Mouse (Mus musculus): ENCODE results near the gene Gm28035. TPM values are rescaled to one million over a fixed set of nuclear protein-coding genes. Genes with fewer than 3 reads are reported as not detected.

Gene Gm28035
- total RNA-seq, 2 experiments from 2014 or later = 7.2 to 9.7 TPM

DNA sequence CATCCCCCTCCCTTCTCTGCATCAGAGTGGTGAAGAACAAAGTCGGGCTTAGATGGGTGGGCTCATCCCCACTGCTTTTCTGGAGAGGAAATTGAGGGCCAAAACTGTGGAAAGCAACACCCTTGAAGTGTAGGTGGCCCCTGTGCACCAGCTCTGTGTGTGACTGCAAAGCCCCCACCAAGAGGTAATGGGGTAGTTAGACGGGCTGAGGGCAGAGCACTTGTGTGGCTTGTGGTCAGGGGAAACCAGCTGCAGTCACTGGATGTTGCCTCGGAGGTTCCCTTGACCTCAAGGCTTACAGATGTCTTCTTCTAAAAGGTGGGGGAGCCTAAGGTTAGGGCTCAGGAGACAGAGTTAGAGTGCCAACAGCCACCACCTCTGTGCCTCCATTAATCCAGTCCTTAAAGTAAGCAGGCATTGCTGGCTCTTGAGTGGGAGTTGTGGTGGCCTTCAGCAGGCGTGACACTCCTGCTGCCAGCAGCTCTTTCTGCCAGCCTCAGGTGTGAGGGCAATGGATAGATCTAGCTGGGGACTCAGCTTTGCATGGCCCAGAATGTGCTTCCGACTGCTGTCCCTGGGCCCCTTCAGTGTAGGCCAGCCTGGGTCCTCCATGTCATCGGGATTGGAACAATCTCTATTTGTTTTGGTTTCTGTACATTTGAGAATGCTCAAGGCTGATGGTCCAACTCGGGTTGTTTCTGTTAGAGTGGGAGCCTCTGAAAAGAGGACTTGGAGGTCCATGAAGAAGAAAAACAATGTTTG lies 17.5 kb downstream of the Gm28035 start:
- no peak for DNase-seq (ENCODE audit: low spot score in 2 of 2)

DNA sequence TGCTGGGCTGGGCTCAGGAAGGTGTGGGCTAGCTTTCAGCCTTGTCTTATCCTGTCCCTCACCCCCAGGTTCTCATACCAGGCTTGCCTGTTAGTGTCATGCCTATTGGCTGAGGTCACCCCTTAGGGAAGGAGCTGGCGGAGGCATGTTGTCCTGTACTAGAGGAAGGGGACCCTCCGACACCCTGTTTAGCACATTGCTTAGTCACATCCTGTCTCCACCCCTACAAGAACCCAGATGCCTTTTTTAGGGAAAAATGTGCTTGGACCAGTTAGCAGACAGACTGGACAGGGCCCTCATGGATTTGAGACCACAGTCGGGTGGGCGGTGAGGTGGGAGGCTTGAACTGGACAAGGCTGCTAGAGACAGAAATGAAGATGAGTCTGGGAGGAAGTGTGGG lies 18.2 kb downstream of the Gm28035 start:
- intact Hi-C loops (cut with DNase I) = no loop called here

More for the DNA sequence above, 17.5 kb downstream of the Gm28035 start:
- intact Hi-C loops (cut with DNase I) = no loop called here

DNA sequence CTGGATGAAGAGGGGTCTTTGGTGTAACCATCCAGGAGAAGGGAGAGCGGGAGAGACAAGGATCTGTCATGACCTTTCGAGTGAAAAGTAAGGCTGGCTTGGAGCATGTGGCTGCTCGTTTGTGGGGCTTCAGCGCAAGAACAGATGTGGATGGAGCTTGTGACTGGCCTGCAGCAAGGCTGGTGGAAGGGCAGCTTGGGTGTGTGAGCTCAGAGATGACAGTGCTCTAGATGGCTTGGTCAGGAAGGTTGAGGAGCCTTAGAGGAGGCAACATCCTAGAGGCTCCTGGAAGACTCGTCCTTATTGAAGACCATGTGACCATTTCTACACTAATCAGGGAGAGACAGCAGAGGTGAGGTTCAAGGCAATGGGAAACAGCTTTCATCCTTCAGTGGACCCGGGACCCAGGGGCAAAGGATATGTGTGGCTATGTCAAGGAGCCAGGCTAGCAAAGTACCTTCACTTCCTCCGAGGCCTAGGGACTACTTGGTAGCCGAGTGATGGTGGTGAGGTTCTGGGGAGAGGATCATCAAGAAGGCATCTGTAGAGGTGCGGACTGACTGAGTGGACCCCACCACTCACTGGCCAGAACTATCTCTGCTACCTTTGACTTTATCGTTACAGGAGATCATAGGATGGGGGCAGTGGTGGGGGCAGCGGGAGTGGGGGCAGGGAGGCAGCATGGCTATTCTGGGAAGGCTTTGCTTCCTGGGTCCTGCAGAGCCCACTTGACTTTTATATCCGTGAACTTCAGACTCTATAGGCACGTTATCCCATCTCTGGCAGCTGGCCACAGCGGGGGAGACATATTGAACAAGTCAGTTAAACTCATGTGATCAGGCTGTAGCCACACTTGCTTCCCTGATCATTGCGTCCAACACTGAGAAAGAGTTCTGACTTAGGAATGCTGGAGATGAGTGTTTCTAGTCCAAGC lies 19.0 kb downstream of the Gm28035 start:
- DNase-seq (ENCODE audit: low spot score in 2 of 2) = no peak
- intact Hi-C loops (cut with DNase I) = no loop called here

More for the DNA sequence above, 18.2 kb downstream of the Gm28035 start:
- no peak for DNase-seq (ENCODE audit: low spot score in 2 of 2)

DNA sequence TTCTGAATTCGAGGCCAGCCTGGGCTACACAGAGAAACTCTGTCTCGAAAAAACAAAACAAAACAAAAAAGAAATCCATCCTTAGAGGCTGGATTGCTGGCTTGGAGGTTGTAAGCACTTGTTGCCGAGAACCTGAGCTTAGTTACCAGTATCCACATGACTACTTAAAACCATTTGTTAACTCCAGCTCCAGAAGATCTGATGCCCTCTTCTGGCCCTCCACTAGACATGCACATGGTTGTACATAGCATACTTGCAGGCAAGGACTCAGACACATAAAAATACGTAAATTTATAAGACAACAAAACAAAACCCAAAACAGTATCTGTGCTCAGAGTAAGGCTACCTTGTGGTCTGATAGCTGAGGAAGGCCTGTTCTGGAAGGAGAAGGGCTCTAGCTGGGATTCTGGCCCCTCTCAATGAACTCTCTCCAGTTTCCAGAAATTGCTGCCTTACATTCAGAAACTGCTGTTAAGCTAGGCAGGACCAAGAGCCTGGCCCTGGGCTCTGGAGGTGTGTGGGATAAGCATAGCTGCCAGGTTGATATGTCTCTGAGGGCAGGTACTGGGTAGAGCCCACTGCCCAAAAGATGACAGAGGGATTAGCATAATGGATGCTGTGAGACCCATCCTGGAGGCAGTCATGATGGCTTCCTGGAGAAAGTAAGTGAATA lies 20.8 kb downstream of the Gm28035 start:
- no peak for DNase-seq (ENCODE audit: low spot score in 2 of 2)
- intact Hi-C loops (cut with DNase I) = no loop called here

DNA sequence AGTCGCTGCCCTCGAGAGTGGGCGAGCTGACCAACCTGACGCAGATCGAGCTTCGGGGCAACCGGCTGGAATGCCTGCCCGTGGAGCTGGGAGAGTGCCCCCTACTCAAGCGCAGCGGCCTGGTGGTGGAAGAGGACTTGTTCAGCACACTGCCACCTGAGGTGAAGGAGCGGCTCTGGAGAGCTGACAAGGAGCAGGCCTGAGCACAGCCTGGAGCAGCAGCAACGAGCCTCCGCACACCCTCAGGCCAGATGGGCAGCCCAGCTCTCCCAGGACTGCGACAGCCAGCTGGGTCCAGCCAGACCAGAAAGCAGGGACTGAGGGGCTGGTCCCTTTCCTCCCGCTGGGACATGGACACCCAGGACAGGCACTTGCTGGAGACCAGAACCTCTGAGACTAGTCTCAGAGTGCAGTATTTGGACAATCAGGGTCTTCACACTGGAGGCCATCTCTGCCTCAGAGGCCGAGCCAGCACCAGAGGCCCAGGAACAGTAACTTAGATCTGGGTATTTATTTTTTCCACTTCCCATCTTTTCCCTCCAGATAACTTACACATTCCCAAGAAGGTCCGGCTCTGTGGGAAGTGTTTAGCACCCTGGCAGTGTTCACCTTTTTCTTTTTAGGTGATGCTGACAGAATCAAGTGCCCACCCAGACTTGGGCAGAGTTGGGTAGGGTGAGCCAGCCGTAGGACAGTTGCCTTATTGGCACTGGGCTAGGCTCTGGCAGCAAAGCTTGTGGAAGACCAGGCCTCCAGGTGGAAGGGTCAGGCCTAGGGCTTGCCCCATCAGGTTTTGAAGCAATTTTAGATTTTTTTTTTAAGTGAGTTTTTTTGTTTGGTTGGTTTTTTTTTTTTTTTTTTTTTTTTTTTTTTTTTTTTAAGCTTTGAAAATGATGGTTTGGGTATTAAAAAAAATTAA lies 21.8 kb downstream of the Gm28035 start:
- DNase-seq (ENCODE audit: low spot score in 2 of 2) = no peak
- intact Hi-C loops (cut with DNase I) = no loop called here

DNA sequence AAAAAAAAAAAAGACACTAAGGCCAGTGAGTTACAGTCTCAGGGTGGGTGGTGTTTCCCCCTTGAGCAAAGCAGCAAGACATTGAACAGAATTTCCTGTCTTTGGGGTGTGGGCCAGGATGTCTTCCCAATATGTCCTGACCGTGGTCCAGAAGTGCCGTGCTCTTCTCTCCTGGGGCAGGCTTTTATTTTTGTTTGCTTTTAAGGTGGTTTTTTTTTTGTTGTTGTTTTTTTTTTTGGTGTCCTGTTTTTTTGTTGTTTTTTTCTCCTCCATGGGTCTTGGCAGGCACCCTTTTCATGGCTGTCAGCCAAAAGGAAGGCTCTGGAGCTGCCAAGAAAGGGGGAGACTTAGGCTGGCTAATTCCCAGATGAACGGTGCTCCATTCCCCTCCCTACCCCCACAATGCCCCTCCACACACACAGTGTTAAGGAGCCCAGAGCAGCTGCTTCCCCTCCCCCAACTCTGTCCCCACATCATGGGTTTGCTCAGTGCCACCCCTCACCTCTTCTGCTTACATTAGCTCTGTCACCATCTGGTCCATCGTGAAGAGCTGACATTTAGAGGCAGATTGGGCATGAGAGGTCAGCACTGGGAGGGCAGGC lies 22.6 kb downstream of the Gm28035 start:
- intact Hi-C loops (cut with DNase I) = no loop called here
- DNase-seq (ENCODE audit: low spot score in 2 of 2) = peak; percentile 72 to 74

DNA sequence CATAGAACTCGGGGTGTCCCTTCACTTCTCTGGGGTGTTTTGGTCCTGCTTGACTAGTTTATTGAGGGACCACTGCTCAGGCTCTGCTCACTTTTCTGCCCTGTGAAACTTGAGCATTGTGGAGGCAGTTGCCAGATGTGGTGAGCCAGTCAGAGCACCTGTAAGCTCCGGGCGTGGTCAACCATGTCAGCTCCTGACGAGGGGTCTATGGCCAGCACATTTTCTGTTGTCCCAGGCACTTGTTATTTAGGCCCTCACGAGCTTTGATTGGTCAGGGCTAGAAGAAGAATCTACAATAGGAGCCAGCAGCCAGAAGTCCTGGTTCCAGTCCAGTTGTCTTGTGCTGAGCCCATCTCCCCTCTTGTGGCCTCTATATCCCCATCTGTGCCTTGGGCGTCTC lies 23.4 kb downstream of the Gm28035 start:
- DNase-seq (ENCODE audit: low spot score in 2 of 2) = no peak
- intact Hi-C loops (cut with DNase I) = no loop called here

DNA sequence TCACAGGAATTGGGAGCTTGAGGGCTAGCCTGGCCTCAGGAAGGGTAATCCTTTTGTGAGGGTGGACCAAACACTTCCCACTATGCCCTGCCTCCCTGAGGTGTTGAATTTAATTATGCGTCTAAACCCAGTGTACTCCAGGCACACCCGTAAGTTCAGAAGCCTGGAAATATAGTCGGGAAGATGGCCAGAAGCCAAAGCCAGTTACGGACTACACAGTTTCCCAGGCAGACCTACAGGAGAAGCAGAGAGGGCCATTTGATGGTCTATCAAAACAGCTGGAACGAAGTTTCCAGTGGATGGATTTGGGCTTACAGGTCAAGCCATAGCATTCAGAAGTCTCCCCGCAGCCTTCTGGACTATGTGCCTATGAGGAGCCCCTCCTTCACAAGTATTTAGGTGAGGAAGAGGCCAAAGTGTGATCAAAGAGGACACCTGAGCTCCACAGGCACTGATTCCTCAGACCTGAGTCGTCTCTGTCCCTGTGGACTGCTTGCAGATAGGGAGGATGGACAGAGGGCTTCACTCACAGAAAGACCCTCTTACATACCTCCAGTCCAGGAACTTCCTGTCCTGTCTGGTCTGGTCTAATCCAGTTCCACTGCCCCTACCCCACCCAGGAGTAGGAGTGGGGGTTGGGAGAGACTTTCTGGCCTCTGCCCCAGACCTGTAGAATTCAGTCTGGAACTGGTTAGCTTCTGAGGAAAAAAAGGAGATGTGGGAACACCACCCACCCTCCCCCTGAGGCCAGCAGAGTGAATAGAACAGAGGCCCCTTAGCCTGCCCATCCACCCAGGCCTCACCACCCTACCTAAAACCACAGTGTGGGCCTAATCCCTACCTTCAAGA lies 24.5 kb downstream of the Gm28035 start:
- no peak for DNase-seq (ENCODE audit: low spot score in 2 of 2)
- intact Hi-C loops (cut with DNase I) = loop anchor here (1.0 to 5.0 kb wide), 2 partner anchors 27 to 98 kb away; no protein-coding TSS in a partner anchor

DNA sequence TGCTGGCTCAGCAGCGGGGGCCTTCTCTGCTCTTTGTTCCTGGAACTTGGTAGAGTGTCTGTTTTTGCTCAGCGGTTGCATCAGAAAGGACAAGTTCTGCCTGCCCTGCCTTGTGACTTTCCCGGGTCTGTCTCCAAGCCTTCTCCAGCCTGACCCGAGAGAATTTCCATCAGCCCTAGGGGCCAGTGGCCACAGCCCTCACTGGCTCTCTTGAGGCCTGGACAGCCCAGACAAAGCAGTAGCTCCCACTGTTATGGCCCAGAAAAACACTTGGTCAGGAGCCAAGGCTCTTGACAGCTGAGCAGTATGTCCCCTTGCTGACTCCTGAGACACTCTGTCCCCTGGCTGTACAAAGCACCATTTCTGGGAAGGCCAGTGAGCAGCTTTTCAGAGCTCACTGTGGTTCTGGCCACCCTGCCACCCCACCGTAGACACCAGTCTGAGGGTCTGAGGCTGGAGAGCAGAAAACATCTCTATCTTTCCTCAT lies 25.4 kb downstream of the Gm28035 start, which contains the start of gene Phyhd1:
Gene Phyhd1, plus strand, starts transcription at position 437 of the 487 bp plus-strand sequence.
- DNase-seq (ENCODE audit: low spot score in 2 of 2) = peak; percentile 67 to 86
- intact Hi-C loops (cut with DNase I) = loop anchor here (1.0 to 5.0 kb wide), 2 partner anchors 28 to 99 kb away; no protein-coding TSS in a partner anchor

DNA sequence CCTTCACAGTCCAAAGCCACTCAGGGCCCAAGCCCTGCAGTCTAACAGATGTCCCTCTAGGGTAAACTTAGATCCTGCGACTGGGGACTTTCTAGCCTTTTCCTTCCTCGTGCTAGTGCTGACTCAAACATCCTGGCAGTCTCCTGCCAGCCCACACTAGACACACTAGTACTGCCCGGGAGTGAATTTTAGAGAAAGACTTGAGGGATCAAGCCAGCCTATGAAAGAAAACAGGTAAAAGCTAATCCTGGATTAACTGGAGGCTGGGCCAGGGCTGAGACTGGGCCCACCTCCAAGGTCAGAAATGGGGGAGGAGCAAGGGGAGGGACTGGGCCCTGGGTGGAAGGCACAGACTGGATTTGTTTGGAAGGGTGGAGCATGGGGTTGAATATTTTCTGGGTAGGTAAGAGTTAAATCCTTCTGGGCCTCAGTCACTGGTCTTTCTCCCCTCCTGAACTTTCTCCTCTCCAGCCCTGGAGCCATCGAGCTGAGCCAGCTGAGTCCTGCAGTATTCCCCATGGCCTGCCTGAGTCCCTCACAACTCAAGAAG lies 26.1 kb downstream of the Gm28035 start:
- intact Hi-C loops (cut with DNase I) = loop anchor here (5.0 kb wide), 1 partner anchor 99 kb away; no protein-coding TSS in a partner anchor
- no peak for DNase-seq (ENCODE audit: low spot score in 2 of 2)

DNA sequence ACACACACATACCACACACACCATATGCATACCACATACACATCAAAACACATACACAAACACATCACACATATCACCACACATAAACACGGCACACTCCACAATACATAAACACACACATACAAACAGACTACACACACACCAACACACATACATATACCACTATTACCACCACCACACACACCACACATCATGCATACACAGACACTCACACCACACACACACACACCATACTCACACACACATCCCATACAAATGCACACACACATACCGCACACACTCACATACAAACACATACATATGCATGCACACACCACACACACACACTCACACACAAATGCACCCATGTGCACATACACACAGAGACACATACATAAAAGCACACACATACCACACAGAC lies 27.1 kb downstream of the Gm28035 start:
- intact Hi-C loops (cut with DNase I) = loop anchor here (5.0 kb wide), 1 partner anchor 100 kb away; no protein-coding TSS in a partner anchor

DNA sequence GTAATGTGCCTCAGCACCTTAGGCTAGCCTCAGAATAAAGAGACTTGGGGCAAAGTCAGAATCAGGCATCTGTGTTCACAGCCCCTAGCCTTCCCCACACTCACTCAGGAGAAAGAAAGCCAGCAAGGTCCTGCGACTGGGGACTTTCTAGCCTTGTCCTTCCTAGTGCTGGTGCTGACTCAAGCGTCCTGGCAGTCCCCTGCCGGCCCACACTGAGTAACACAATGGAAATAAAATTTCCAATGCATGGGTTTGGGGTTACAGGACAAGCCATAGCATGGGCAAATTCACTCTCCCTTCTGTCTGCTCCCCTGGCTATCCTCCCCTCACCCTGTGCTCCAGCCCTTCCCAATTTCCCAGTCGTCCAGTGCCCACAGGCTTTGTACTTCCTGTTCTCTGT lies 28.0 kb downstream of the Gm28035 start:
- DNase-seq (ENCODE audit: low spot score in 2 of 2) = no peak
- intact Hi-C loops (cut with DNase I) = loop anchor here (5.0 kb wide), 1 partner anchor 101 kb away; no protein-coding TSS in a partner anchor

More for the DNA sequence above, 27.1 kb downstream of the Gm28035 start:
- DNase-seq (ENCODE audit: low spot score in 2 of 2) = no peak

DNA sequence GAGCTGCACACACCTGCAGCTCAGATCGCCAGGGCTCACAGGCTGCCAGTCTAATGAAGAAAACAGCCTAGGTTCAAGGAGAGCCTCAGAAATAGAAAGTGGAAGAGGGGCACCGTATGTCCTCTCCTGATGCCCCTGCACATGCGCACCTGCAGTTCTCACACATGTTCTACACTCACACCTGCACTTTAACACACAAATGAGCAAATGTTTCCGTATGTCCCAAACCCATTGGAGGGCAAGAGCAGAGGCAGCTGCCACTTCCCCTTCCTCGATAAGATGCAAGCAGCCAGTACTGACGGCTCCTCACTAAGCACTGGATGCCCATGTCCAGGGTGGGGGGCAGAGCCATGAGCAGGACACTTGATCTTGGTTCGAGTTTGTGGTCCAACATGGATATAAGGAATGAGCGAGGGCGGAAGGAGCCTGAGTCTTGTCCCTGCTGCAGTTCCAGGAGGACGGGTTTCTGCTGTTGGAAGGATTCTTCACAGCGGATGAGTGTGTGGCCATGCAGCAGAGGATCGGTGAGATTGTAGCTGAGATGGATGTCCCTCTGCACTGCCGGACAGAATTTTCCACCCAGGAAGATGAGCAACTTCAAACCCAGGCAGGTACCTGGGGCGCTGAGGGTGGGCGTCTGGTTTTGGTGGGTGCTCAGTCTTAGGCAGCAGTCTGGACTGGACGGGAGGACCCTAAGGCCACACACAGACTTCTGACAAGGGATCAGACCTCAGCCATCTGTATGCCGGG lies 29.0 kb downstream of the Gm28035 start:
- intact Hi-C loops (cut with DNase I) = loop anchor here (5.0 kb wide), 1 partner anchor 102 kb away; no protein-coding TSS in a partner anchor
- DNase-seq (ENCODE audit: low spot score in 2 of 2) = no peak

DNA sequence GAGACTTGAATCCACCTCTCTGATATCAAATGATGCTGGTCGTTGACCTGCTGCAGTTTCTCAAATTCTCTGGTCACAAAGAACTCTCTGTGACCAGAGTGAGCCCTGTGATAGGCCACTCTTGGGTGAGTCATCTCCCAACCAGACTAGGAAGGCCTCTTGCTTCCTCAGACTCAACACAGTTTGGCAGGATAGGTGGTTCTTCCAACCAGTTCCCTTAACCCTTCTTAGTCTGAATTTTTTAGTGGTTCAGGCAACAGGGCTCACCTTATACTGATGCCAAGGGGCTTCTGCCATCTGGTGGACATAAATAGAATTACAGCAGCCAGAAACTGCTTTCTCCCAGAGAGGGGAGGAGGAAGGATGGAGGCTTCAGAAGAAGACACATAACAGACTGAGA lies 29.8 kb downstream of the Gm28035 start:
- intact Hi-C loops (cut with DNase I) = loop anchor here (10.0 kb wide), 1 partner anchor 75 kb away; no protein-coding TSS in a partner anchor
- DNase-seq (ENCODE audit: low spot score in 2 of 2) = peak; percentile 73 to 92

DNA sequence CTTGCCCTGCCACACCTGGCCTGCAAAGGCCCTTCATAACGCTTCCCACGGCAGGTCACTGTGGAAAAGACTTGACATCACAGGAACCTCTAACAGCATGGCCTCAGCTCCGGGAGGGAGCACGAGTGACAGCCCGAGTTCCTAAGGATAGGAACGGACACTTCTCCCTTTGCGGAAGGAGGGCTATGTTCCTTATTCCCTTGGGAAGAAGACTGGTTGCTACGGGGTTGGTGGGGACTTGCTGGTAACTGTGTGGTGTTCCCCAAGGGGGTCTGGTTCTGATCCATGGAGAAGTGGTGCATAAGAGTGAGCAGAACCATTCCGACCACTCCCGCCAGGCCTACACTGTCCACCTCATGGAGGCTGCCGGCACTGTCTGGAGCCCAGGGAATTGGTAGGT lies 40.4 kb downstream of the Gm28035 start, which contains the start of gene Gm28038:
Gene Gm28038, plus strand, starts transcription at position 301 of the 400 bp plus-strand sequence.
- intact Hi-C loops (cut with DNase I) = no loop called here
- DNase-seq (ENCODE audit: low spot score in 2 of 2) = no peak

DNA sequence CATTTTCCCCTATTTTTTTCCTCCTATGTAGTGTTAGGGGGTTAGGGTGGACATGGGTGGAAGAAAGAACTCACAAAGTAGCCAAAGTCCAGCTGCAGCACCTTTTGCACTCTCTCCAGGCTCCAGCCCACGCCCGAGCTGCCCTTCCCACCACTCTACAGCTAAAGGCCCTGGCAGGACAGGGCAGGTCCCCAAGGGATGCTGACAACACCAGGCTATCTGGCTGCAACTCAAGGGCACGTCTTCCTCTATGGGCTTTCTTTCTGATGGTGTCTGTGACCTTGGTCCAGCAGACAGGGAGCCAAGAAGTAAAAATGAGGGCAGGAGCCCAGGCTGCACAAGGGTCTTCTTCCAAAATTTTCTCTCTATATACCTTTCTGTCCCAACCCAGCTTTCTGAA lies 41.3 kb downstream of the Gm28035 start:
- intact Hi-C loops (cut with DNase I) = no loop called here
- DNase-seq (ENCODE audit: low spot score in 2 of 2) = no peak
